Mouse (Mus musculus) spleen, adult 2 months (tissue): ENCODE measurements around the gene Abcc1. TPM values are rescaled to one million over a fixed set of nuclear protein-coding genes. Genes with fewer than 3 reads are reported as not detected.

Source experiments
- DNase-seq, 2 experiments: peaks; one replicate each; pipeline versions ENCODE4 v3.0.0 to v3.0.0-alpha.2; 2012 to 2021; ENCODE audit warnings: low spot score in 2 of 2, low read depth in 1 of 2
- H3K27ac ChIP-seq: fragments of 200-500 bp; 2 replicates; pipeline ENCODE4 v1.5.1; 2012; ENCODE audit warnings: low read length, inconsistent platforms; ENCODE audit not compliant: insufficient read depth
- H3K27me3 ChIP-seq: fragments of 200-500 bp; 2 replicates; pipeline ENCODE4 v1.6.1; 2012; ENCODE audit warnings: mild to moderate bottlenecking, moderate library complexity, low read length, inconsistent platforms; ENCODE audit not compliant: control insufficient read depth, insufficient read depth
- H3K36me3 ChIP-seq: fragments of 200-500 bp; 2 replicates; pipeline ENCODE4 v1.6.1; 2012; ENCODE audit warnings: mild to moderate bottlenecking, low read length, inconsistent platforms; ENCODE audit not compliant: control insufficient read depth, insufficient read depth
- H3K4me1 ChIP-seq: fragments of 200-500 bp; 2 replicates; pipeline ENCODE4 v1.6.1; 2011; ENCODE audit warnings: inconsistent platforms; ENCODE audit not compliant: control insufficient read depth, insufficient read depth, insufficient read length
- H3K4me3 ChIP-seq: fragments of 200-500 bp; 2 replicates; pipeline ENCODE4 v1.5.1; 2011; ENCODE audit warnings: mild to moderate bottlenecking, inconsistent platforms; ENCODE audit not compliant: insufficient read depth, insufficient read length; ENCODE audit errors: extremely low read depth
- CTCF ChIP-seq: fragments of 200-500 bp; IDR thresholded peaks from 2 replicates; pipeline ENCODE4 v1.5.1; 2011; ENCODE audit warnings: mild to moderate bottlenecking, inconsistent platforms; ENCODE audit not compliant: insufficient read depth, insufficient read length, insufficient replicate concordance; ENCODE audit errors: extremely low read depth
- POLR2A ChIP-seq: fragments of 200-500 bp; IDR thresholded peaks from 2 replicates; pipeline ENCODE4 v1.6.1; 2011; ENCODE audit warnings: low read depth, low read length, inconsistent platforms
- WGBS: fragments of 180-500 bp; shearing (Covaris S2); methylation state at CpG from one replicate; pipeline ENCODE4 v1.1.7; 2018; 5-methylcytosine and 5-hydroxymethylcytosine counted together
- polyA plus RNA-seq: library from polyadenylated mRNA; depleted of rRNA; stranded (reverse); fragments of >200 nt; gene quantifications from 2 replicates; pipeline ENCODE4 v1.2.3, GENCODE M21; 2012

The Abcc1 gene
- polyA plus RNA-seq, 1 experiment, result 35.6 TPM

DNA sequence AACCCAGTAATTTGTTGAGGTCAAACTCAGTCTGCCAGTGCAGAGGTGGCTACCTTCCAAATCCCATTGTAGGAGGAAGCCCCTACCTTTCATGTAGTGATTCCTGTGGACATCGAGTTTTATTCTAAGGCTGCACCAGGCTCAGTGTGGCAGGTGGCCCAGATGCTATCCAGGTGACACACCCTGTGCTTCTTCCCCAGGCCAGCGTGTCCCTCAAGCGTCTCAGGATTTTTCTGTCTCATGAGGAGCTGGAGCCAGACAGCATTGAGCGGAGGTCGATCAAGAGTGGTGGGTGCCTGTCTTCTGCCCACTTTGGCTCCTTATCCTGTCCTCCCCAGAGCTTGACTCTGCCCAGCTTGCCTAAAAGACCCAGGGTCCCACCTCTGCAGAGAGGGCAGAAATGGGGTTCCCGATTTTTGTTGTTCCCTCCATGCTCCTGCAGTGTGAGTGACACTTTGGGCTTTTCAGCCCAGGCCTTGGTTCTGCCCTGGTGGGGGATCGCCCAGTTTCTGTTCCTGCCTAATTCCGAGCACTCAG lies 76.2 kb downstream of the Abcc1 start:
- Histone ChIP-seq H3K36me3 (peaks cover 9% of the 10 kb centered on the region), H3K4me1 (no peaks in the 10 kb centered on the region; the same call in 1 of the 2 replicates), H3K27ac (no peak overlapping the region), H3K27me3 (no peaks in the 10 kb centered on the region), H3K4me3 (no peak overlapping the region)
- no peak for TF ChIP-seq POLR2A
- TF ChIP-seq CTCF, result no peak
- DNase-seq, result no peak
- 90% methylated on average over 8 of the region's 8 CpGs for WGBS

DNA sequence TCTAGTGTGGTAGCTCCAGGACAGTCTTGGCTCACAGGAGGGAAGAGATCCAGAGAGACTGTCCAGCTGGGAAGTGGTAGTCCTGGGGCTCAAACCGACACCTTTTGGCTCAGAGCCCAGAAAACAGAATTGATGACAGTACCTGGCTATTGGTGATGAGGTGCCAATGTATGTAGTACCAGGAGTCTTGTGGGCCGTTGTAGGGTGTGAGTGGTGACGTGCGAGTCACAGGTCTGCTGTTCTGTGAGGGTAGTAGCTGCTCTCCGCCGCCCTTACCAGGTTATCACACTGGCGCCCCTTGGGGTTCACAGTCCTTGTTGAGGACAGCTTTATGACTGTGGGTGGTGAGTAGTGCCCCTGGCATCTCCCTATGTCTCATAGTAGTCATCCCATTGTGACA lies 77.2 kb downstream of the Abcc1 start:
- H3K4me3 ChIP-seq, result no peak overlapping the region
- 88% methylated on average over 7 of the region's 7 CpGs for WGBS
- no peak overlapping the region for H3K27ac ChIP-seq
- TF ChIP-seq CTCF (no peak), POLR2A (no peak)
- H3K27me3 ChIP-seq, result no peaks in the 10 kb centered on the region
- no peaks in the 10 kb centered on the region; the same call in 1 of the 2 replicates for H3K4me1 ChIP-seq
- no peak for DNase-seq
- peaks cover 13% of the 10 kb centered on the region for H3K36me3 ChIP-seq

GRCm38 (mm10) chr16:14439081-14439480 lies 77.7 kb downstream of the Abcc1 start:
- H3K27ac ChIP-seq, result 0 out of 2 replicates have a peak overlapping the region, but pooled peaks have one; percentile 17
- no peaks in the 10 kb centered on the region for H3K27me3 ChIP-seq
- DNase-seq, result peak; percentile 34 to 39
- H3K36me3 ChIP-seq, result peaks cover 13% of the 10 kb centered on the region
- H3K4me1 ChIP-seq, result no peaks in the 10 kb centered on the region; the same call in 1 of the 2 replicates
- WGBS, result 21% methylated on average over 6 of the region's 6 CpGs
- TF ChIP-seq CTCF, result no peak
- TF ChIP-seq POLR2A, result no peak
- no peak overlapping the region for H3K4me3 ChIP-seq

GRCm38 (mm10) chr16:14439801-14440614 lies 78.7 kb downstream of the Abcc1 start:
- TF ChIP-seq POLR2A (no peak), CTCF (no peak)
- H3K27ac ChIP-seq, result no peak overlapping the region
- H3K36me3 ChIP-seq, result peaks cover 13% of the 10 kb centered on the region
- H3K4me3 ChIP-seq, result no peak overlapping the region
- WGBS, result 84% methylated on average over 2 of the region's 2 CpGs
- DNase-seq, result no peak
- H3K4me1 ChIP-seq, result no peaks in the 10 kb centered on the region; the same call in 1 of the 2 replicates
- no peaks in the 10 kb centered on the region for H3K27me3 ChIP-seq

DNA sequence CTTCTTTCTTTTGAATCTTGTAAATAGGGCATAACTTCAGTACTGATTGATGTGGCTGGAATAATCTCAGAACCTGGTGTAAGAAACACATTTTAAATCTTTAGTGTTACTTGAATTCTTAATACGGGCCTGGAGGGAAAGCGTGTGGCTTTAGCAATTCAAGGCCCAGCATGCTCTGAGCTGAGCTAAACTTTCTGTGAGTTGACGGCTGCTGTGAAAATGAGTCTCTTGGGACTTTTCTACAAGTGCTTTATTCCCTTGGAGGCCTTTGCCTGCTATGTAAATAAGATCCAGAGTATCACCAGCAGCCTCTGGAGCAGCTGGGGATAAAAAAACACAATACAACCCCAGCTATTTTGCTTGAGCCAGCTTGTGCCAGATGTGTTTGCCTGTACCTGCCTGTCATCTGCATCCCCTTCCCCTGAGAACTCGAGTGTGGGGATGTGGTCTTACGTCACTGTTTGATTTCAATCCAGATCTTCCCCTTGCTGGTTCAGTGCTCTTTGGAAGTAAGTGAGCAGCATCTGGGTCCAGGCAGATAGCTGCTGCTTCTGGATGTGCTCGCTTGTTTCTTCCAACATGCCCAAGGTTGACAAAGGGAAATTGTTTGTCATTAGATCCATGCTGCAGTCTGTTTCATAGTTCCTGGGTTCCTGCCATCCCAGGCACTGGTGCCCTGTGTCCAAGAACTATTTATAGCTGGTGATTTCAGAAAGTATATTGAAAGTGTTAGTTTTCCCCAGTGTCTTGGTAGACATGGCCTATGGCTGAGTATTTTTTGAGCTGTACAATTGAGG lies 82.9 kb downstream of the Abcc1 start:
- H3K4me3 ChIP-seq, result no peak overlapping the region

GRCm38 (mm10) chr16:14445197-14445596 lies 83.8 kb downstream of the Abcc1 start:
- WGBS, result 90% methylated on average over 6 of the region's 6 CpGs
- Histone ChIP-seq H3K27me3 (no peaks in the 10 kb centered on the region), H3K4me1 (no peaks in the 10 kb centered on the region), H3K36me3 (peaks cover 11% of the 10 kb centered on the region), H3K4me3 (no peak overlapping the region), H3K27ac (no peak overlapping the region)
- DNase-seq, result no peak
- TF ChIP-seq POLR2A (no peak), CTCF (no peak)

More for the DNA sequence above, 82.9 kb downstream of the Abcc1 start:
- DNase-seq, result no peak
- 65% methylated on average over 6 of the region's 6 CpGs for WGBS
- Histone ChIP-seq H3K4me1 (no peaks in the 10 kb centered on the region), H3K27ac (no peak overlapping the region), H3K36me3 (peaks cover 11% of the 10 kb centered on the region), H3K27me3 (no peaks in the 10 kb centered on the region)
- TF ChIP-seq CTCF (no peak), POLR2A (no peak)

- peaks cover 11% of the 10 kb centered on the region for H3K36me3 ChIP-seq
- H3K4me3 ChIP-seq, result no peak overlapping the region
- no peak overlapping the region for H3K27ac ChIP-seq
- H3K4me1 ChIP-seq, result no peaks in the 10 kb centered on the region
- TF ChIP-seq POLR2A, result no peak
- TF ChIP-seq CTCF, result no peak
- no peak for DNase-seq
- WGBS, result 97% methylated on average over 4 of the region's 4 CpGs
- no peaks in the 10 kb centered on the region for H3K27me3 ChIP-seq
Observed at GRCm38 (mm10) chr16:14447366-14447765, 86.0 kb downstream of the Abcc1 start.
